Mouse (Mus musculus) limb, embryonic 15.5 days (tissue): ENCODE measurements around the gene Cep85l. TPM values are rescaled to one million over a fixed set of nuclear protein-coding genes. Genes with fewer than 3 reads are reported as not detected.

Source experiments
- ATAC-seq: fragments of 200-750 bp; cut with Nextera tagmentation; 2 replicates; pipeline ENCODE4 v1.8.0; 2017; ENCODE audit warnings: low read depth, moderate TSS enrichment; ENCODE audit not compliant: insufficient number of reproducible peaks, low FRiP score, low TSS enrichment
- H3K27ac ChIP-seq: fragments of 300-500 bp; sonication (generic); 2 replicates; pipeline ENCODE4 v1.5.1; 2015; ENCODE audit warnings: moderate library complexity, mild to moderate bottlenecking, inconsistent platforms
- H3K27me3 ChIP-seq: fragments of 300-500 bp; sonication (generic); 2 replicates; pipeline ENCODE4 v1.6.1; 2015; ENCODE audit warnings: inconsistent platforms
- H3K36me3 ChIP-seq: fragments of 300-500 bp; sonication (generic); 2 replicates; pipeline ENCODE4 v1.6.1; 2015; ENCODE audit warnings: inconsistent platforms
- H3K4me1 ChIP-seq: fragments of 300-500 bp; sonication (generic); 2 replicates; pipeline ENCODE4 v1.6.1; 2015; ENCODE audit warnings: inconsistent platforms
- H3K4me2 ChIP-seq: fragments of 300-500 bp; sonication (generic); 2 replicates; pipeline ENCODE4 v1.6.1; 2015; ENCODE audit warnings: mild to moderate bottlenecking, inconsistent platforms
- H3K4me3 ChIP-seq: fragments of 300-500 bp; sonication (generic); 2 replicates; pipeline ENCODE4 v1.5.1; 2015; ENCODE audit warnings: mild to moderate bottlenecking, inconsistent platforms
- H3K9ac ChIP-seq: fragments of 300-500 bp; sonication (generic); 2 replicates; pipeline ENCODE4 v1.6.1; 2015; ENCODE audit warnings: inconsistent platforms
- H3K9me3 ChIP-seq: fragments of 300-500 bp; sonication (generic); 2 replicates; pipeline ENCODE4 v1.6.1; 2016; ENCODE audit warnings: inconsistent platforms
- WGBS: fragments of 180-500 bp; shearing (Covaris S2); methylation state at CpG from one replicate; pipeline ENCODE4 v1.1.7; 2015; 5-methylcytosine and 5-hydroxymethylcytosine counted together
- polyA plus RNA-seq: library from polyadenylated mRNA; unstranded; fragments of >200 nt; fragmentation: Nextera tagmentation; extraction: Ambion mirVana; gene quantifications from 2 replicates; pipeline ENCODE4 v1.2.1, GENCODE M21; 2015

The Cep85l gene
- polyA plus RNA-seq, 1 experiment from 2014 or later = 5.9 TPM

DNA sequence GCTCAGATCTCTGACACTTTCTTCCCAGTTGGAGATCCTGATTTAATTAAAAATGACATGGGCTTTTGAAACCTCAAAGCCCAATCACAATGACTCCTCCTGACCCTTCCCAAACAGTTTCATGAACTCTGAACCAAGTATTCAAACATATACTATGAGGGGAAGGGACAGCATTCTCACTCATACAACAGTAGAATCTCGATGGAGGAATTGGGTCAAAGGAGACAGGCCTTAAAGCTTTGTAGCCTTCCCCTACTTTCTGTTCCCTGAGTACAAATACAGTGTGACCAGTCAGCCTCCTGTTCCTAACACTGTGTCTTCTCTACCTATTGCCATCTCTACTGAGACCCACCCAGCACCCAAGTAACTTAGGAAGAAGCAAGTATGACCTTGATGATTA lies 117.7 kb downstream of the Cep85l start:
- Histone ChIP-seq H3K27me3 (no peaks in the 10 kb centered on the region), H3K4me3 (no peak overlapping the region), H3K4me1 (no peaks in the 10 kb centered on the region), H3K9ac (no peak overlapping the region), H3K4me2 (no peak overlapping the region), H3K27ac (no peak overlapping the region), H3K9me3 (no peaks in the 10 kb centered on the region), H3K36me3 (no peaks in the 10 kb centered on the region)
- ATAC-seq = no peak
- WGBS = 74% methylated on average over 1 of the region's 1 CpGs

DNA sequence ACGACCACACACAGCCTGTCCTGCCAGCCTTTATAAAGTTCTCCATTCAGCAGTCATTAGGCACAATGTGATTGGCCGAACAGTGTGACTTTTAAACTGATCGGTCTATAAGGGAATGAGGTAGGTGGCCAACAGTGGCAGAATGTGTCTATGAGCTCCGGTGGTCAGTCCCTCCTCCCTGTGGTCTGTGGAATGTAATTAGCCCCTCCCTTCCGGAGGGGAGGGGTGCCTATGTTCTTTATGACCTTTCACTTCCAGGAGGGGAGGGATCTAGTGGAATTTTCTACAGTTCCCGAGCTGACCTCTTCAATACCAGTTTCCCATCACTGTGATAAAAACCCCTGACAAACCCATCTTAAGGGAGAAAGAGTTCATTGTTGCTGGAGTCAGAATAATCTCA lies 144.4 kb downstream of the Cep85l start:
- Histone ChIP-seq H3K9ac (no peak overlapping the region), H3K4me2 (no peak overlapping the region), H3K4me3 (no peak overlapping the region), H3K27me3 (no peaks in the 10 kb centered on the region), H3K27ac (no peak overlapping the region), H3K9me3 (no peaks in the 10 kb centered on the region), H3K4me1 (no peaks in the 10 kb centered on the region), H3K36me3 (no peaks in the 10 kb centered on the region)
- ATAC-seq = no peak
- WGBS = 51% methylated on average over 6 of the region's 6 CpGs

DNA sequence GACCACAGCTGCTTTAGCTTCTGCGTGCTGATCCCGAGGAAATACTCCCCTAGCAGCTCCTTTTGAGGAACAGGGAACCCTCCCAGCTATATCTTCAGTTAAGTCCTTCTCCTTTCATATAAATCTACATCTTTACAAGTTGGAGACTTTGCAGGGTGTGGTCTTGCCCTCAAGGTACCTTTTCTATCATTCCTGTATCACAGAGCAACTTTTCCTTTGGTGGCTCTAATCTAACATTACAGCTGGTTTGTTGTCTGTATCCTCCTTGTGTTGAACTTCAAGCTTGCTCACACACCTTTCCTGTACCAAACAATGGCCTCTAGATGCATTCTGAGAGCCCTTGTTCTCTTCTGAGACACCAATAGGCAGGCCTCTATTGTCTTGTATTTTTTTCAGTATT lies 145.1 kb downstream of the Cep85l start:
- H3K9me3 ChIP-seq = no peaks in the 10 kb centered on the region

DNA sequence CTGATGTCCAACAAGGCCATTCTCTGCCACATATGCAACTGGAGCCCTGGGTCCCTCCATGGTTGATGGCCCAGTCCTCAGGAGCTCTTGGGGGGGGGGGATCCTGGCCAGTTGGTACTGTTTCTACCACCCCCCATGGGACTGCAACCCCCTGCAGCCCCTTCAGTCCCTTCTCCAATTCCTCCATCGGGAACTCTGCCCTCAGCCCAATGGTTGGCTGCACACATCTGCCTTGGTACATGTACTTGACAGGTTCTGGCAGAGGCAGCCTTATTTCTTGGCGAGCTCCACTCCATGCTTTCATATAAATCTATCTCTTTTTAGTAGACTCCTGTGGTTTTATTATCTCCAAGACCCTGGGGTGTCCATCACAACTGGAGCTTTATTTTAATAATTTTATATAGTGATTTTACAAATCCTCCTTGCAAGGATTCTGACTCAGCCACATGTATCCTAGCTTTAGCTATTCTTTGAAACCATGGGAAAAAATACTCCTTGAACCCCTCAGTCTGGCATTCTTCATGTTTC lies 145.6 kb downstream of the Cep85l start:
- H3K4me2 ChIP-seq = no peak overlapping the region
- WGBS = 71% methylated on average over 2 of the region's 2 CpGs
- no peaks in the 10 kb centered on the region for H3K27me3 ChIP-seq
- H3K4me1 ChIP-seq = no peaks in the 10 kb centered on the region
- H3K9ac ChIP-seq = no peak overlapping the region
- H3K9me3 ChIP-seq = no peaks in the 10 kb centered on the region
- H3K27ac ChIP-seq = no peak overlapping the region
- ATAC-seq = no peak
- H3K36me3 ChIP-seq = no peaks in the 10 kb centered on the region
- H3K4me3 ChIP-seq = no peak overlapping the region

More for the DNA sequence above, 145.1 kb downstream of the Cep85l start:
- no peaks in the 10 kb centered on the region for H3K36me3 ChIP-seq
- no peak overlapping the region for H3K9ac ChIP-seq
- 85% methylated on average over 2 of the region's 2 CpGs for WGBS
- H3K4me1 ChIP-seq = no peaks in the 10 kb centered on the region
- no peak overlapping the region for H3K4me2 ChIP-seq
- no peak overlapping the region for H3K4me3 ChIP-seq
- H3K27ac ChIP-seq = no peak overlapping the region
- H3K27me3 ChIP-seq = no peaks in the 10 kb centered on the region
- no peak for ATAC-seq

DNA sequence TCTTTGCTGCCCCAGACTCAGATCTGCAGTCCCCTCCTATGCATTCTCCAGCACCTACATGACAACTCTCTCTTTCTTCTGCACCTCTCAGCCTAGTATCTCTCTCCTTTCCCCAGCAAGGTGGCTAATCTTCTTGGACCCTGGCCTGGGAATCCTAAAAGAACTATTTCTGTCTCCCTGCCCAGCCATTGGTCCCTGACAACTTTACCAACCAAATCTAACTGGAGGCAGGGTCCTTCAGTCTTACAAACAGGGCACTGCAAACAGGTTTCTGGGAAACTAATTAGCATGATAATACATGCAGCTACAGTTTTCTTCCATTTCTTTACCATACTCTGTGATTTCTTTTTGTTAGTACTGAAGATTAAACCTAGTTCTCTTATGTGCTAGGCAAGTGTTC lies 148.9 kb downstream of the Cep85l start:
- H3K4me2 ChIP-seq = no peak overlapping the region
- no peaks in the 10 kb centered on the region for H3K27me3 ChIP-seq
- no peak overlapping the region for H3K4me3 ChIP-seq
- no peaks in the 10 kb centered on the region for H3K36me3 ChIP-seq
- H3K9me3 ChIP-seq = no peaks in the 10 kb centered on the region
- H3K9ac ChIP-seq = no peak overlapping the region
- no peaks in the 10 kb centered on the region for H3K4me1 ChIP-seq
- ATAC-seq = no peak
- H3K27ac ChIP-seq = no peak overlapping the region

DNA sequence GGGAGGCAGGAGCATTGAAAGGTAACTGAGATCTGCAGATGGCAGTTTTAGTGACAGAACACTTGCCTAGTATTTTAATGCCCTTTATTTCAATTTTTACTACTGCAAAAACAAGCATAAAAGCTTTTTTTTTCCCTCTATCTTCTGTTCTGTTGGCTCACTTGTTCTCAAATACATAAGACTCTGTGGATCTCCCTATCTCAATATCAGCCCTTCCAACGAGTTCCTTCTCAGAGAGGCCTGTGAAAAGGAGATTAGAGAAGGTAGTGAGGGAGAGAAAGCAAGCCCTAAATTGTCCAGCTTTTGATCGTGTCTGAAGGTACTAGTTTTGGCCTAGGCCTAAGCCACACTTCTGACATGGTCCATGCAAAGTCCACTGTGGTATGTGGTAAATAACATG lies 150.6 kb downstream of the Cep85l start:
- H3K27ac ChIP-seq = no peak overlapping the region
- no peaks in the 10 kb centered on the region for H3K27me3 ChIP-seq
- H3K36me3 ChIP-seq = no peaks in the 10 kb centered on the region
- H3K4me3 ChIP-seq = no peak overlapping the region
- H3K9ac ChIP-seq = no peak overlapping the region
- no peak overlapping the region for H3K4me2 ChIP-seq
- no peaks in the 10 kb centered on the region for H3K4me1 ChIP-seq
- no peaks in the 10 kb centered on the region for H3K9me3 ChIP-seq
- WGBS = 68% methylated on average over 2 of the region's 2 CpGs
- ATAC-seq = no peak

Other genes starting within 250 kb of the Cep85l start
- 0.94 and 1.4 TPM in 2 replicates for gene Pln, start 42.3 kb downstream of the Cep85l start, polyA plus RNA-seq
- gene Asf1a, start 216.8 kb upstream of the Cep85l start, polyA plus RNA-seq = 75.8 and 89.4 TPM in 2 replicates